In genomic region chr7:31184711-31185110, GRCm38 (mm10) we compare ENCODE assay signal across 21 mouse cellular contexts. TPM values are rescaled to one million over a fixed set of nuclear protein-coding genes. Genes with fewer than 3 reads are reported as not detected.
A peak's percentile ranks its signal among the peaks of the same experiment; 100 is the strongest.
DNase-seq lines count a peak whose midpoint lies in the region; ATAC-seq lines count a peak whose summit lies in the region.
"Had no signal": no experiment of that assay in that cellular context is flagged by ENCODE, and none has a peak within 500 bp of the region (broad histone marks: within the 10 kb centered on the region; RNA-seq: fewer than 3 reads in every experiment).

No protein-coding gene starts in this region.

- no peaks in the 10 kb centered on the region for H3K9me3 ChIP-seq in heart, embryonic 12.5 days (replicated peaks)

- no peak overlapping the region for H3K27ac ChIP-seq in heart, embryonic 12.5 days (ENCODE audit: poor library complexity, severe bottlenecking)

- H3K27me3 ChIP-seq in heart, embryonic 12.5 days (replicated peaks) = no peaks in the 10 kb centered on the region

- H3K36me3 ChIP-seq in heart, embryonic 12.5 days = no peaks in the 10 kb centered on the region
- H3K36me3 ChIP-seq: G1E had no signal

- no peak overlapping the region for H3K9ac ChIP-seq in heart, embryonic 12.5 days

- WGBS in heart, embryonic 12.5 days = 68% methylated on average over 4 of the region's 4 CpGs

- no peaks in the 10 kb centered on the region for H3K4me1 ChIP-seq in heart, embryonic 12.5 days (replicated peaks)

- ATAC-seq in heart, embryonic 12.5 days (ENCODE audit: insufficient number of reproducible peaks, low FRiP score) = no peak
- ATAC-seq: activated CD4-positive, CD25-positive, alpha-beta regulatory T cell, adult 4 months; CD4-positive, CD25-positive, alpha-beta regulatory T cell, adult 4 months; Patski had no signal

- DNase-seq in heart, adult 11 months = peak; percentile 92
- DNase-seq in heart, adult 9 months (ENCODE audit: low spot score in 2 of 2) = peak; percentile 13 to 25
- no peak for DNase-seq in heart, postnatal 25 days (ENCODE audit: low spot score)
- DNase-seq in heart, postnatal 10 days = peak; percentile 19 to 34
- DNase-seq in heart, postnatal 36 days = no peak
- DNase-seq: adrenal gland, adult 2 months; adrenal gland, adult 8-10 months; adrenal gland, postnatal 10 days; adrenal gland, postnatal 14 days; adrenal gland, postnatal 25 days; adrenal gland, postnatal 36 days; B cell, adult 2 months; cerebellum, adult 11 months; cerebellum, adult 11-12 months; cerebellum, adult 18-20 months had no signal

- H3K4me3 ChIP-seq in heart, embryonic 12.5 days = no peak overlapping the region

- intact Hi-C loops in heart, postnatal 25 days (cut with DNase I) = no loop called here
- intact Hi-C loops in heart, postnatal 10 days (cut with DNase I) = no loop called here
- intact Hi-C loops in heart, postnatal 36 days (cut with DNase I) = no loop called here

- H3K4me2 ChIP-seq in heart, embryonic 12.5 days = no peak overlapping the region

RNA-seq across cellular contexts. Expression of gene Gramd1a, which starts 29.0 kb away (rescaled TPM):
- polyA plus RNA-seq in heart, embryonic 12.5 days (2016; fragmentation: Nextera tagmentation; extraction: Ambion mirVana) = 63.4 and 64.6 TPM in 2 replicates
- total RNA-seq in heart, postnatal 25 days (2021) = 10 to 100 TPM; 25.7 to 30.0 TPM
- 10 to 100 TPM; 25.6 to 31.4 TPM for total RNA-seq in heart, postnatal 10 days (2021)
- 10 to 100 TPM; 33.6 to 37.9 TPM for total RNA-seq in heart, postnatal 36 days (2021)

RNA-seq across cellular contexts. Expression of gene Scn1b, which starts 57.9 kb away (rescaled TPM):
- polyA plus RNA-seq in heart, embryonic 12.5 days (2016; fragmentation: Nextera tagmentation; extraction: Ambion mirVana) = 5.3 and 5.7 TPM in 2 replicates
- total RNA-seq in heart, postnatal 25 days (2021) = 10 to 100 TPM; 21.2 to 21.8 TPM
- total RNA-seq in heart, postnatal 10 days (2021) = 10 to 100 TPM; 13.2 to 13.9 TPM
- 10 to 100 TPM; 29.2 to 29.5 TPM for total RNA-seq in heart, postnatal 36 days (2021)
- total RNA-seq: G1E, MEL had no signal
- polyA plus RNA-seq: activated CD4-positive, CD25-positive, alpha-beta regulatory T cell, adult 4 months; CD4-positive, CD25-positive, alpha-beta regulatory T cell, adult 4 months; G1E had no signal

Comparison
In these comparisons a context has a peak if more than half of its experiments do, and no peak if none do; other contexts are left out.
1. DNase-seq: peak in heart, adult 11 months (single experiment), heart, adult 9 months (2 of 2) and heart, postnatal 10 days (2 of 2); none in heart, postnatal 25 days (single experiment) and heart, postnatal 36 days (0 of 2).